Mouse (Mus musculus): ENCODE measurements around the gene Kif24. TPM values are rescaled to one million over a fixed set of nuclear protein-coding genes. Genes with fewer than 3 reads are reported as not detected.
"Not testable (repeated sequence)": the region's sequence is repeated elsewhere in the genome, so short reads cannot be mapped to it uniquely, and the experiment has no call there.

Kif24 gene
- total and polyA plus RNA-seq, 2 experiments from 2014 or later: 1.4 to 4.9 TPM

GRCm38 (mm10) chr4:41465287-41465665, 589 bp upstream of the Kif24 start:
- ATAC-seq (ENCODE audit: low FRiP score) (peak; percentile 48), DNase-seq (ENCODE audit: low spot score) (peak; percentile 45)
- Histone ChIP-seq H3K27ac (ENCODE audit: low read depth, low read length) (peak overlapping the region; percentile 71), H3K9ac (replicated peaks; ENCODE audit: low read length, poor library complexity, severe bottlenecking) (peak overlapping the region; percentile 74), H3K4me3 (ENCODE audit: low read depth, low read length) (peak overlapping the region; percentile 66), H3K9me3 (ENCODE audit: low read length) (no peaks in the 10 kb centered on the region), H3K4me1 (ENCODE audit: insufficient read depth, low read length) (no peaks in the 10 kb centered on the region; the same call in 1 of the 2 replicates), H3K27me3 (ENCODE audit: insufficient read depth, low read length) (no peaks in the 10 kb centered on the region), H3K36me3 (ENCODE audit: insufficient read depth, low read length) (no peaks in the 10 kb centered on the region), H3K4me2 (ENCODE audit: low read depth, low read length, poor library complexity, severe bottlenecking) (peak overlapping the region; percentile 57)
- TF ChIP-seq CTCF (IDR thresholded peaks at IDR 0.05): peak; percentile 40
- WGBS: 3% methylated on average over 17 of the region's 17 CpGs

- H3K4me1 ChIP-seq (ENCODE audit: insufficient read depth, low read length): not testable (repeated sequence)
These were observed 1.5 kb downstream of the Kif24 start for GRCm38 (mm10) chr4:41463051-41463738.

DNA sequence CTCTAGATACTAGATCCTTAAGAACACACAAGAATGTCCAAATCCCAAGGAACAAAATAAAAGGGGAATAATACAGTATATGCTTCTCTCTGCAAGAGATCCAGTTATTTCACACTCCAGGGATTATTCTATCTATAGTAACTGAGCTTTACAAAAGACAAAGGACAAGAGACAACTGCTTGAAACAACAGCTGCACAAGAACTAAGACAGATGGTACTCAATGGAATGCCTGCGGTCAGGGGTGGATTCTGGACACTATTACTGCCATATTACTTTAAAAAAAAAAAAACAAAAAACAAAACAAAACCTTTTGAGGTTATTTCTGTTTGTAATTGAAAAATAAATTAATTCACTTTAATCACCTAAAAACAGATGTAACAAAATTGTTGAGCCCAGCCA, 4.0 kb downstream of the Kif24 start:
- Histone ChIP-seq H3K27ac (ENCODE audit: low read depth, low read length) (no peak overlapping the region), H3K9ac (replicated peaks; ENCODE audit: low read length, poor library complexity, severe bottlenecking) (no peak overlapping the region), H3K27me3 (ENCODE audit: insufficient read depth, low read length) (no peaks in the 10 kb centered on the region), H3K4me1 (ENCODE audit: insufficient read depth, low read length) (no peaks in the 10 kb centered on the region), H3K4me2 (ENCODE audit: low read depth, low read length, poor library complexity, severe bottlenecking) (no peak overlapping the region), H3K4me3 (ENCODE audit: low read depth, low read length) (no peak overlapping the region), H3K9me3 (ENCODE audit: low read length) (no peaks in the 10 kb centered on the region), H3K36me3 (ENCODE audit: insufficient read depth, low read length) (no peaks in the 10 kb centered on the region)
- DNase-seq (ENCODE audit: low spot score) (no peak), ATAC-seq (ENCODE audit: low FRiP score) (no peak)
- WGBS: 94% methylated on average over 1 of the region's 1 CpGs
- no peak for TF ChIP-seq CTCF (IDR thresholded peaks at IDR 0.05)

More at GRCm38 (mm10) chr4:41463051-41463738, 1.5 kb downstream of the Kif24 start:
- H3K4me3 ChIP-seq (ENCODE audit: low read depth, low read length); H3K9ac ChIP-seq (replicated peaks; ENCODE audit: low read length, poor library complexity, severe bottlenecking); H3K27ac ChIP-seq (ENCODE audit: low read depth, low read length); H3K36me3 ChIP-seq (ENCODE audit: insufficient read depth, low read length); ATAC-seq (ENCODE audit: low FRiP score); H3K4me2 ChIP-seq (ENCODE audit: low read depth, low read length, poor library complexity, severe bottlenecking); H3K9me3 ChIP-seq (ENCODE audit: low read length); DNase-seq (ENCODE audit: low spot score); H3K27me3 ChIP-seq (ENCODE audit: insufficient read depth, low read length): not testable (repeated sequence)
- WGBS: 83% methylated on average over 3 of the region's 3 CpGs

DNA sequence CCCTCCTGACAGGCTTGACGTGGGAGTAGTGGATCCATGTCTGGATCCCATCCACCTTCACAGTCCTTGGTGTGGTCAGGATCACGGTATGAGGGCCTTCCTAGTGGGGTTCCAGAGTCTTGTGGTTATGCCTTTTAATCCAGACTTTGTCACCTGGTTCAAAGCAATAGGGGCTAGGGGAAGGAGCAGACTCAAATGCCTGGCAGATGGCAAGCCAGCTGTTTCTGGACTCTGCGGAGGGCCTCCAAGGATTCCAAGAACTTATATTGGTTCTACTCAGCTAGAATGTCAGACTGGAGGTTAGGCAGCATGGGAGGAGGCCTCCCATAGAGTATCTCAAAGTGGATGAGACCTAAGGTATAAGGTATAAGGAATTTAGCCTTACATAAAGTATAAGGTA, 17.1 kb downstream of the Kif24 start:
- TF ChIP-seq CTCF (IDR thresholded peaks at IDR 0.05): no peak
- no peak overlapping the region for H3K4me2 ChIP-seq (ENCODE audit: low read depth, low read length, poor library complexity, severe bottlenecking)
- no peaks in the 10 kb centered on the region for H3K36me3 ChIP-seq (ENCODE audit: insufficient read depth, low read length)
- no peaks in the 10 kb centered on the region for H3K4me1 ChIP-seq (ENCODE audit: insufficient read depth, low read length)
- no peak overlapping the region for H3K9ac ChIP-seq (replicated peaks; ENCODE audit: low read length, poor library complexity, severe bottlenecking)
- no peak for ATAC-seq (ENCODE audit: low FRiP score)
- no peak for DNase-seq (ENCODE audit: low spot score)
- WGBS: 92% methylated on average over 3 of the region's 3 CpGs
- no peaks in the 10 kb centered on the region for H3K9me3 ChIP-seq (ENCODE audit: low read length)
- no peak overlapping the region for H3K27ac ChIP-seq (ENCODE audit: low read depth, low read length)
- no peak overlapping the region for H3K4me3 ChIP-seq (ENCODE audit: low read depth, low read length)
- no peaks in the 10 kb centered on the region for H3K27me3 ChIP-seq (ENCODE audit: insufficient read depth, low read length)

- no peaks in the 10 kb centered on the region for H3K9me3 ChIP-seq (ENCODE audit: low read length)
- no peak overlapping the region for H3K27ac ChIP-seq (ENCODE audit: low read depth, low read length)
- ATAC-seq (ENCODE audit: low FRiP score) (no peak), DNase-seq (ENCODE audit: low spot score) (no peak)
- H3K27me3 ChIP-seq (ENCODE audit: insufficient read depth, low read length): no peaks in the 10 kb centered on the region
- H3K4me3 ChIP-seq (ENCODE audit: low read depth, low read length): no peak overlapping the region
- WGBS: 81% methylated on average over 4 of the region's 4 CpGs
- no peaks in the 10 kb centered on the region for H3K4me1 ChIP-seq (ENCODE audit: insufficient read depth, low read length)
- no peak overlapping the region for H3K9ac ChIP-seq (replicated peaks; ENCODE audit: low read length, poor library complexity, severe bottlenecking)
- no peaks in the 10 kb centered on the region for H3K36me3 ChIP-seq (ENCODE audit: insufficient read depth, low read length)
- no peak overlapping the region for H3K4me2 ChIP-seq (ENCODE audit: low read depth, low read length, poor library complexity, severe bottlenecking)
- no peak for TF ChIP-seq CTCF (IDR thresholded peaks at IDR 0.05)
These were observed 21.8 kb downstream of the Kif24 start for GRCm38 (mm10) chr4:41442790-41443302.

DNA sequence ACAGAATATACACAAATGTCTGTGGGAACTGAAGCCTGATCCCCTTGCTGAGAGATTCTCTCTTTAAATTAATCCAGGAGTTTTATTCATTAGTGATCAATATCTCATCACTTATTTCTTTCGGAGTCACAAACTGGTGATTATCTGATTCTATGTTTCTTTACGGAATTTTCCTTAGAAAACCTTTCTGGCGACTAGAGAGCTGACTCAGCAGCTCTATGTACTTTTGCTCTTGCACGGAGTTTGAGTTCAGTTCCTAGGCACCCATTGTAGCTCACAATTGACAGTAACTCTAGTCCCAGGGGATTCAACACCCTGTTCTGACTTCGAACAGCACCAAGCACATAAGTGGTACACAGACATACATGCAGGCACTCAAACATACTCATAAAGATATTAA, 25.8 kb downstream of the Kif24 start:
- Histone ChIP-seq H3K4me2 (ENCODE audit: low read depth, low read length, poor library complexity, severe bottlenecking) (no peak overlapping the region), H3K9me3 (ENCODE audit: low read length) (no peaks in the 10 kb centered on the region), H3K4me1 (ENCODE audit: insufficient read depth, low read length) (no peaks in the 10 kb centered on the region), H3K27me3 (ENCODE audit: insufficient read depth, low read length) (no peaks in the 10 kb centered on the region), H3K27ac (ENCODE audit: low read depth, low read length) (no peak overlapping the region), H3K36me3 (ENCODE audit: insufficient read depth, low read length) (no peaks in the 10 kb centered on the region), H3K9ac (replicated peaks; ENCODE audit: low read length, poor library complexity, severe bottlenecking) (no peak overlapping the region), H3K4me3 (ENCODE audit: low read depth, low read length) (no peak overlapping the region)
- WGBS: 86% methylated on average over 5 of the region's 5 CpGs
- TF ChIP-seq CTCF (IDR thresholded peaks at IDR 0.05): no peak
- DNase-seq (ENCODE audit: low spot score) (no peak), ATAC-seq (ENCODE audit: low FRiP score) (no peak)
